Mouse (Mus musculus): Measurements from ENCODE around the gene Hist1h2bj. TPM values are rescaled to one million over a fixed set of nuclear protein-coding genes. Genes with fewer than 3 reads are reported as not detected.
"Not testable (repeated sequence)": the region's sequence is repeated elsewhere in the genome, so short reads cannot be mapped to it uniquely, and the experiment has no call there.

The Hist1h2bj gene
- total and polyA plus RNA-seq, 3 experiments, result 4.7 to 2,032 TPM; not detected in 1

- H3K36me3 ChIP-seq (ENCODE audit: control insufficient read depth in 1 of 2, insufficient read depth in 2 of 2, low read length in 2 of 2), result peaks cover 0 to 22% of the 10 kb centered on the region in 2 experiments; a peak in 2 of 4 replicates
- not testable (repeated sequence) for H3K9me3 ChIP-seq (replicated peaks; ENCODE audit: insufficient read depth, low read length); H3K4me1 ChIP-seq (ENCODE audit: control insufficient read depth in 1 of 2, insufficient read depth in 2 of 2, low read length in 2 of 2); H3K79me2 ChIP-seq (ENCODE audit: control insufficient read depth, insufficient read depth, low read length, poor library complexity); H3K27me3 ChIP-seq (ENCODE audit: control insufficient read depth in 1 of 2, insufficient read depth in 2 of 2, low read length in 2 of 2)
- H3K27ac ChIP-seq (ENCODE audit: control insufficient read depth, low read depth, low read length), result peak within 1 kb of the TSS; percentile 88
- peak within 1 kb of the TSS; percentile 17 to 43 for H3K4me3 ChIP-seq (ENCODE audit: control insufficient read depth in 1 of 2, insufficient read depth in 1 of 2, low read depth in 2 of 2, low read length in 2 of 2)
- DNase-seq (ENCODE audit: low read depth, low spot score), result peak; percentile 98
- peak; percentile 98 for TF ChIP-seq TBP (IDR thresholded peaks at IDR 0.05; ENCODE audit: low read depth, low read length)
- TF ChIP-seq POLR2A (IDR thresholded peaks at IDR 0.05; ENCODE audit: control insufficient read depth in 1 of 2, insufficient read depth in 1 of 2, low read depth in 1 of 2, low read length in 2 of 2, poor library complexity in 1 of 2), result peak; percentile 12 to 72
- peak; percentile 94; the same call in 1 of the 2 replicates for TF ChIP-seq POLR2AphosphoS5 (IDR thresholded peaks at IDR 0.05; ENCODE audit: borderline replicate concordance, low read depth, low read length)
- TF ChIP-seq UBTF (IDR thresholded peaks at IDR 0.05; ENCODE audit: borderline replicate concordance, insufficient read depth, low read depth, low read length), result 0 out of 2 replicates have a peak, but pooled peaks have one; percentile 46
- H3K9ac ChIP-seq (ENCODE audit: control insufficient read depth, low read depth, low read length, poor library complexity, severe bottlenecking), result peak within 1 kb of the TSS; percentile 68
These were observed 7.5 kb upstream of the Hist1h2bj start, which contains the start of the genes Hist1h2ah and Hist1h2bk for GRCm38 (mm10) chr13:22035267-22036148. Hist1h2ah (minus strand) TSS chr13:22035568. Hist1h2bk (plus strand) TSS chr13:22035870.

- peak overlapping the region; percentile 66 for H3K9ac ChIP-seq (ENCODE audit: control insufficient read depth, low read depth, low read length, poor library complexity, severe bottlenecking)
- H3K79me2 ChIP-seq (ENCODE audit: control insufficient read depth, insufficient read depth, low read length, poor library complexity), result no peaks in the 10 kb centered on the region; the same call in 1 of the 2 replicates
- TF ChIP-seq UBTF (IDR thresholded peaks at IDR 0.05; ENCODE audit: borderline replicate concordance, insufficient read depth, low read depth, low read length) (0 out of 2 replicates have a peak, but pooled peaks have one; percentile 53), TCF12 (IDR thresholded peaks at IDR 0.05; ENCODE audit: low read depth, low read length) (no peak), POLR2AphosphoS5 (IDR thresholded peaks at IDR 0.05; ENCODE audit: borderline replicate concordance, low read depth, low read length) (peak; percentile 90; the same call in 1 of the 2 replicates), POLR2A (IDR thresholded peaks at IDR 0.05; ENCODE audit: control insufficient read depth in 1 of 2, insufficient read depth in 1 of 2, low read depth in 1 of 2, low read length in 2 of 2, poor library complexity in 1 of 2) (peak; percentile 90 to 96), ZC3H11A (IDR thresholded peaks at IDR 0.05; ENCODE audit: low read depth, low read length) (no peak)
- peaks cover 0 to 4% of the 10 kb centered on the region in 2 experiments; a peak in 2 of 4 replicates for H3K4me1 ChIP-seq (ENCODE audit: control insufficient read depth in 1 of 2, insufficient read depth in 2 of 2, low read length in 2 of 2)
- H3K9me3 ChIP-seq (replicated peaks; ENCODE audit: insufficient read depth, low read length), result no peaks in the 10 kb centered on the region
- DNase-seq (ENCODE audit: low read depth, low spot score), result peak; percentile 87
- H3K27ac ChIP-seq (ENCODE audit: control insufficient read depth, low read depth, low read length), result peak overlapping the region; percentile 88
- peaks cover 0 to 22% of the 10 kb centered on the region in 2 experiments; a peak in 2 of 4 replicates for H3K36me3 ChIP-seq (ENCODE audit: control insufficient read depth in 1 of 2, insufficient read depth in 2 of 2, low read length in 2 of 2)
- no peaks in the 10 kb centered on the region for H3K27me3 ChIP-seq (ENCODE audit: control insufficient read depth in 1 of 2, insufficient read depth in 2 of 2, low read length in 2 of 2)
- peak overlapping the region in 1 of 2 experiments; percentile 34; a peak in 2 of 4 replicates for H3K4me3 ChIP-seq (ENCODE audit: control insufficient read depth in 1 of 2, insufficient read depth in 1 of 2, low read depth in 2 of 2, low read length in 2 of 2)
These were observed 6.7 kb upstream of the Hist1h2bj start for GRCm38 (mm10) chr13:22036149-22036956.

GRCm38 (mm10) chr13:22036986-22037385 is 6.0 kb upstream of the Hist1h2bj start:
- Histone ChIP-seq H3K4me1 (ENCODE audit: control insufficient read depth in 1 of 2, insufficient read depth in 2 of 2, low read length in 2 of 2) (peaks cover 0 to 4% of the 10 kb centered on the region in 2 experiments; a peak in 2 of 4 replicates), H3K4me3 (ENCODE audit: control insufficient read depth in 1 of 2, insufficient read depth in 1 of 2, low read depth in 2 of 2, low read length in 2 of 2) (no peak overlapping the region; a peak in 1 of 4 replicates), H3K27me3 (ENCODE audit: control insufficient read depth in 1 of 2, insufficient read depth in 2 of 2, low read length in 2 of 2) (no peaks in the 10 kb centered on the region), H3K9ac (ENCODE audit: control insufficient read depth, low read depth, low read length, poor library complexity, severe bottlenecking) (peak overlapping the region; percentile 66), H3K79me2 (ENCODE audit: control insufficient read depth, insufficient read depth, low read length, poor library complexity) (no peaks in the 10 kb centered on the region; the same call in 1 of the 2 replicates), H3K27ac (ENCODE audit: control insufficient read depth, low read depth, low read length) (peak overlapping the region; percentile 88), H3K36me3 (ENCODE audit: control insufficient read depth in 1 of 2, insufficient read depth in 2 of 2, low read length in 2 of 2) (peaks cover 0 to 24% of the 10 kb centered on the region in 2 experiments; a peak in 2 of 4 replicates), H3K9me3 (replicated peaks; ENCODE audit: insufficient read depth, low read length) (no peaks in the 10 kb centered on the region)
- TF ChIP-seq MYC (IDR thresholded peaks at IDR 0.05; ENCODE audit: low read depth, low read length) (no peak), TBP (IDR thresholded peaks at IDR 0.05; ENCODE audit: low read depth, low read length) (peak; percentile 59)
- DNase-seq (ENCODE audit: low read depth, low spot score), result peak; percentile 65

All from MEL (cell line).